Mouse (Mus musculus) urinary bladder, adult 2 months (tissue): ENCODE data around the gene L3mbtl3. TPM values are rescaled to one million over a fixed set of nuclear protein-coding genes. Genes with fewer than 3 reads are reported as not detected.

Experiments
- DNase-seq: peaks from one replicate; pipeline ENCODE4 v3.0.0; 2022; ENCODE audit warnings: low spot score
- polyA plus RNA-seq: library from polyadenylated mRNA; depleted of rRNA; stranded (reverse); fragments of >200 nt; gene quantifications from 2 replicates; pipeline ENCODE4 v1.2.3, GENCODE M21; 2012; rRNA removed

The L3mbtl3 gene
- polyA plus RNA-seq, 1 experiment, result 6.8 TPM

GRCm38 (mm10) chr10:26239090-26239489 lies 136.7 kb downstream of the L3mbtl3 start:
- no peak for DNase-seq

GRCm38 (mm10) chr10:26238559-26238958 lies 137.2 kb downstream of the L3mbtl3 start:
- DNase-seq, result no peak

GRCm38 (mm10) chr10:26232071-26232653 lies 143.6 kb downstream of the L3mbtl3 start:
- DNase-seq, result no peak

- DNase-seq, result no peak
Measured at GRCm38 (mm10) chr10:26229488-26229887, 146.3 kb downstream of the L3mbtl3 start, which contains the start of gene Samd3. Gene Samd3 (plus strand): TSS chr10:26229707.

GRCm38 (mm10) chr10:26228187-26228586 lies 147.6 kb downstream of the L3mbtl3 start:
- no peak for DNase-seq

- DNase-seq, result no peak
Measured at GRCm38 (mm10) chr10:26226734-26227133, 149.0 kb downstream of the L3mbtl3 start.

GRCm38 (mm10) chr10:26226241-26226640 lies 149.5 kb downstream of the L3mbtl3 start:
- DNase-seq, result no peak

Other genes with a start within 250 kb of the L3mbtl3 start
- gene Samd3, start 146.3 kb downstream of the L3mbtl3 start, polyA plus RNA-seq, result 0.38 and 0.50 TPM in 2 replicates